Mouse (Mus musculus) liver, embryonic 14.5 days (tissue): Measurements from ENCODE around the gene Mogat1. TPM values are rescaled to one million over a fixed set of nuclear protein-coding genes. Genes with fewer than 3 reads are reported as not detected.

ENCODE experiments used
- ATAC-seq: fragments of 200-750 bp; cut with Nextera tagmentation; 2 replicates; pipeline ENCODE4 v1.8.0; 2017; ENCODE audit warnings: moderate number of reproducible peaks, mild to moderate bottlenecking, moderate library complexity; ENCODE audit not compliant: insufficient read depth
- DNase-seq, 3 experiments: peaks; one replicate each; pipeline ENCODE4 v3.0.0-alpha.2; 2012 to 2013; ENCODE audit warnings: low read depth in 3 of 3, low spot score in 3 of 3
- H3K27ac ChIP-seq: fragments of 300-500 bp; sonication (generic); 2 replicates; pipeline ENCODE4 v1.5.1; 2014; ENCODE audit warnings: moderate library complexity, mild to moderate bottlenecking, control low read depth, inconsistent platforms
- H3K27me3 ChIP-seq: fragments of 300-500 bp; sonication (generic); 2 replicates; pipeline ENCODE4 v1.6.1; 2014; ENCODE audit warnings: mild to moderate bottlenecking, low read length, moderate library complexity; ENCODE audit not compliant: control insufficient read depth, insufficient read depth
- H3K36me3 ChIP-seq: fragments of 300-500 bp; sonication (generic); replicated peaks from 2 replicates; pipeline ENCODE4 v1.6.1; 2014; ENCODE audit warnings: low read depth; ENCODE audit not compliant: control insufficient read depth, insufficient read depth
- H3K4me1 ChIP-seq, 2 experiments: fragments of 200-500 bp in 1 of 2; fragments of 300-500 bp in 1 of 2; sonication (generic) in 1 of 2; replicated peaks; 2 replicates each; pipeline ENCODE4 v1.6.1; 2012 to 2014; ENCODE audit warnings: antibody characterized with exemption in 1 of 2, inconsistent platforms in 1 of 2, low read length in 1 of 2; ENCODE audit not compliant: control insufficient read depth in 2 of 2, insufficient read depth in 2 of 2
- H3K4me2 ChIP-seq: fragments of 300-500 bp; sonication (generic); 2 replicates; pipeline ENCODE4 v1.6.1; 2014; ENCODE audit warnings: low read depth, mild to moderate bottlenecking, control low read depth, moderate library complexity
- H3K4me3 ChIP-seq, 2 experiments: fragments of 200-500 bp in 1 of 2; fragments of 300-500 bp in 1 of 2; sonication (generic) in 1 of 2; 2 replicates each; pipeline ENCODE4 v1.5.1; 2012 to 2014; ENCODE audit warnings: low read depth in 2 of 2, low read length in 2 of 2, mild to moderate bottlenecking in 2 of 2, control low read depth in 1 of 2, inconsistent platforms in 1 of 2, moderate library complexity in 1 of 2; ENCODE audit not compliant: insufficient read depth in 1 of 2
- H3K9ac ChIP-seq: fragments of 300-500 bp; sonication (generic); replicated peaks from 2 replicates; pipeline ENCODE4 v1.6.1; 2014; ENCODE audit warnings: mild to moderate bottlenecking, control low read depth, moderate library complexity
- H3K9me3 ChIP-seq: fragments of 300-500 bp; sonication (generic); 2 replicates; pipeline ENCODE4 v1.6.1; 2016; ENCODE audit warnings: low read length, mixed read lengths; ENCODE audit not compliant: control insufficient read depth
- CTCF ChIP-seq: IDR thresholded peaks from 2 replicates; pipeline ENCODE4 v1.5.1; 2016; ENCODE audit warnings: antibody characterized with exemption, low read depth, control low read depth
- EP300 ChIP-seq: IDR thresholded peaks from 2 replicates; pipeline ENCODE4 v1.6.1; 2016; ENCODE audit warnings: antibody characterized with exemption, low read depth
- WGBS: fragments of 180-500 bp; shearing (Covaris S2); extraction: QIAGEN DNeasy Blood & Tissue Kit; methylation state at CpG from one replicate; pipeline ENCODE4 v1.1.7; 2014; ENCODE audit not compliant: insufficient replicate concordance; 5-methylcytosine and 5-hydroxymethylcytosine counted together
- polyA plus RNA-seq, 2 experiments: library from polyadenylated mRNA; depleted of rRNA in 1 of 2; stranded (reverse) in 1 of 2; unstranded in 1 of 2; fragments of >200 nt; fragmentation: Nextera tagmentation in 1 of 2; extraction: Ambion mirVana in 1 of 2; gene quantifications; 2 replicates each; pipeline versions ENCODE4 v1.2.1 to v1.2.3; 2012 to 2014

Gene Mogat1
- polyA plus RNA-seq, 2 experiments, result 0.08 TPM; not detected in 1

GRCm38 (mm10) chr1:78528356-78528755 lies 17.6 kb downstream of the Mogat1 start:
- Histone ChIP-seq H3K9me3 (no peaks in the 10 kb centered on the region), H3K9ac (no peak overlapping the region), H3K4me3 (no peak overlapping the region), H3K27ac (no peak overlapping the region), H3K36me3 (no peaks in the 10 kb centered on the region), H3K4me1 (no peaks in the 10 kb centered on the region), H3K4me2 (no peak overlapping the region), H3K27me3 (no peaks in the 10 kb centered on the region)
- DNase-seq (no peak), ATAC-seq (no peak)
- TF ChIP-seq CTCF (no peak), EP300 (no peak)
- 76% methylated on average over 3 of the region's 3 CpGs for WGBS

GRCm38 (mm10) chr1:78529011-78529410 lies 18.2 kb downstream of the Mogat1 start:
- TF ChIP-seq CTCF, result no peak
- TF ChIP-seq EP300, result no peak
- no peak overlapping the region for H3K4me2 ChIP-seq
- no peaks in the 10 kb centered on the region for H3K36me3 ChIP-seq
- H3K4me1 ChIP-seq, result no peaks in the 10 kb centered on the region
- 74% methylated on average over 8 of the region's 8 CpGs for whole genome bisulfite sequencing
- no peak overlapping the region for H3K27ac ChIP-seq
- no peak overlapping the region for H3K9ac ChIP-seq
- ATAC-seq (no peak), DNase-seq (no peak)
- no peaks in the 10 kb centered on the region for H3K9me3 ChIP-seq
- no peak overlapping the region for H3K4me3 ChIP-seq
- H3K27me3 ChIP-seq, result no peaks in the 10 kb centered on the region

- TF ChIP-seq EP300 (no peak), CTCF (no peak)
- H3K4me2 ChIP-seq, result no peak overlapping the region
- WGBS, result 62% methylated on average over 7 of the region's 7 CpGs
- H3K27me3 ChIP-seq, result no peaks in the 10 kb centered on the region
- no peaks in the 10 kb centered on the region for H3K36me3 ChIP-seq
- no peak overlapping the region for H3K27ac ChIP-seq
- no peak overlapping the region for H3K9ac ChIP-seq
- H3K9me3 ChIP-seq, result no peaks in the 10 kb centered on the region
- peaks cover 0 to 4% of the 10 kb centered on the region in 2 experiments; a peak in 1 of 4 replicates for H3K4me1 ChIP-seq
- ATAC-seq (no peak), DNase-seq (no peak)
- no peak overlapping the region for H3K4me3 ChIP-seq
Observed at GRCm38 (mm10) chr1:78530500-78531215, 19.9 kb downstream of the Mogat1 start.

DNA sequence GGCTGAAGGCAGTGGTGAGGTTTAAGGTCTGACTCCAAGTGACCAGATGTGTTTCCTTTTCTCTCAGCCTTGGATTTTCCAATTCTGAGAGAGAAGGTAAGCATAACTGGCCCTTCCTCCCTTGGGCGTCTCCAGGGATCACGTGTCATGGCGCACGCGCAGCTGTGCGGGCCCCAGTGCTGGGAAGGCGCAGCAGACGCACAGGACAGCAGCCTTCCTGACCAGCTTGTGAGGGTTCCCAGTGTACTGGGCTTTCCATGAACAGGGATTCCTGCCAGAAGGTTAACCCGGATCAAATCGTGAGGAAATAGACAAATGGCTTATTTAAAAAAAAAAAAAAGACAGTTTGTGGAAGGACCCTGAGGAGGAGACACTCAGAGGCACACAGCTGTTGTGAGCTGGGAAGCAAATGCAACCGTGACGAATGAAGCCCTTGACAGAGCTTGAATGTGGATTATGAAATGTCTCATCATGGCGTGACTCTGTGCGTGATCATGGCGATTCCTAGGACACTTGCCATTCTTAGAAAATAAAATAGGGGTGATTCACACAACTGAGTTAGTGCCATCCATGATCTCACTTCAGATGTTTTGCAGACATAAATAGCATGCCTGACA lies 21.5 kb downstream of the Mogat1 start:
- no peak overlapping the region for H3K4me2 ChIP-seq

GRCm38 (mm10) chr1:78534428-78535150 lies 23.8 kb downstream of the Mogat1 start:
- Histone ChIP-seq H3K27ac (no peak overlapping the region), H3K4me3 (no peak overlapping the region), H3K9ac (no peak overlapping the region), H3K4me2 (no peak overlapping the region), H3K4me1 (peaks cover 0 to 4% of the 10 kb centered on the region in 2 experiments; a peak in 1 of 4 replicates), H3K9me3 (no peaks in the 10 kb centered on the region), H3K27me3 (no peaks in the 10 kb centered on the region; the same call in 1 of the 2 replicates), H3K36me3 (no peaks in the 10 kb centered on the region)
- ATAC-seq, result peak; percentile 79
- WGBS, result 30% methylated on average over 9 of the region's 9 CpGs
- TF ChIP-seq EP300 (peak; percentile 65), CTCF (no peak)
- DNase-seq, result peak in 1 of 3 experiments; percentile 19

More for the DNA sequence above, 21.5 kb downstream of the Mogat1 start:
- Histone ChIP-seq H3K36me3 (no peaks in the 10 kb centered on the region), H3K4me3 (no peak overlapping the region), H3K9me3 (no peaks in the 10 kb centered on the region), H3K9ac (no peak overlapping the region), H3K4me1 (peaks cover 0 to 4% of the 10 kb centered on the region in 2 experiments; a peak in 1 of 4 replicates), H3K27ac (no peak overlapping the region), H3K27me3 (no peaks in the 10 kb centered on the region)
- DNase-seq, result no peak
- 81% methylated on average over 15 of the region's 15 CpGs for WGBS
- no peak for ATAC-seq
- no peak for TF ChIP-seq CTCF
- no peak for TF ChIP-seq EP300
